Mouse (Mus musculus) neural tube, embryonic 12.5 days (tissue): ENCODE results near the gene Crhr1. TPM values are rescaled to one million over a fixed set of nuclear protein-coding genes. Genes with fewer than 3 reads are reported as not detected.

Source experiments
- ATAC-seq: fragments of 200-750 bp; cut with Nextera tagmentation; 2 replicates; pipeline ENCODE4 v1.8.0; 2017; ENCODE audit warnings: low read depth, mild to moderate bottlenecking, moderate TSS enrichment, moderate library complexity; ENCODE audit not compliant: low FRiP score
- H3K27ac ChIP-seq: fragments of 300-500 bp; sonication (generic); 2 replicates; pipeline ENCODE4 v1.5.1; 2016
- H3K27me3 ChIP-seq: fragments of 300-500 bp; sonication (generic); replicated peaks from 2 replicates; pipeline ENCODE4 v1.6.1; 2016; ENCODE audit warnings: mild to moderate bottlenecking
- H3K36me3 ChIP-seq: fragments of 300-500 bp; sonication (generic); 2 replicates; pipeline ENCODE4 v1.6.1; 2016; ENCODE audit warnings: mild to moderate bottlenecking
- H3K4me1 ChIP-seq: fragments of 300-500 bp; sonication (generic); 2 replicates; pipeline ENCODE4 v1.6.1; 2016
- H3K4me2 ChIP-seq: fragments of 300-500 bp; sonication (generic); replicated peaks from 2 replicates; pipeline ENCODE4 v1.6.1; 2016; ENCODE audit warnings: mild to moderate bottlenecking
- H3K4me3 ChIP-seq: fragments of 300-500 bp; sonication (generic); 2 replicates; pipeline ENCODE4 v1.5.1; 2016
- H3K9ac ChIP-seq: fragments of 300-500 bp; sonication (generic); 2 replicates; pipeline ENCODE4 v1.6.1; 2016; ENCODE audit warnings: mild to moderate bottlenecking
- H3K9me3 ChIP-seq: fragments of 300-500 bp; sonication (generic); 2 replicates; pipeline ENCODE4 v1.6.1; 2016; ENCODE audit warnings: mild to moderate bottlenecking
- WGBS: fragments of 180-500 bp; shearing (Covaris S2); methylation state at CpG from one replicate; pipeline ENCODE4 v1.1.7; 2016; 5-methylcytosine and 5-hydroxymethylcytosine counted together
- polyA plus RNA-seq: library from polyadenylated mRNA; unstranded; fragments of >200 nt; fragmentation: Nextera tagmentation; extraction: Ambion mirVana; gene quantifications from 2 replicates; pipeline ENCODE4 v1.2.1, GENCODE M21; 2016

Gene Crhr1
- polyA plus RNA-seq, 1 experiment from 2014 or later: 2.3 TPM

DNA sequence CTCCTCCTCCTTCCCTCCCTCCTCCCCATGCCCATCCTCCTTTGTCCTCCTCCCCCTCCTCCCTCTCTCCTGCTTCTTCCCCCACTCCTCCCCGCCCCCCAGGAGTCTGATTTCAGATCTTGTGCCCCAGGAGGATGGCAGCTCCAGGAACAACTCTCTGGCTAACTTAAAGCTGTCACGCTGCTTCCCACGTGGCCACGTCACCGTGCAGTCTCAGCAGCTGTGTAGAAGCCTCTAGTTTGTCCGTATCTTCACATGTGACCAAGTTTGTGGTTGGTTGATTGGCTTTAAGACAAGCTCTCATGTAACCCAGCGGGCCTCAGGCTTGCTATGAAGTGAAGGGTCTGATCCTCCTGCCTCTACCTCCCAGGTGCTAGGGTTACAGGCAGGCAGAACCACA lies 46.2 kb downstream of the Crhr1 start:
- no peaks in the 10 kb centered on the region for H3K9me3 ChIP-seq
- no peaks in the 10 kb centered on the region for H3K36me3 ChIP-seq
- H3K4me1 ChIP-seq: no peaks in the 10 kb centered on the region
- ATAC-seq: no peak
- 45% methylated on average over 7 of the region's 7 CpGs for WGBS
- H3K4me2 ChIP-seq: no peak overlapping the region
- H3K27me3 ChIP-seq: no peaks in the 10 kb centered on the region
- H3K4me3 ChIP-seq: no peak overlapping the region
- no peak overlapping the region for H3K27ac ChIP-seq
- no peak overlapping the region for H3K9ac ChIP-seq

GRCm38 (mm10) chr11:104179804-104180203 lies 47.1 kb downstream of the Crhr1 start:
- no peak for ATAC-seq
- Histone ChIP-seq H3K4me3 (no peak overlapping the region), H3K4me2 (no peak overlapping the region), H3K9ac (no peak overlapping the region), H3K9me3 (no peaks in the 10 kb centered on the region), H3K36me3 (no peaks in the 10 kb centered on the region), H3K27ac (no peak overlapping the region), H3K4me1 (no peaks in the 10 kb centered on the region), H3K27me3 (no peaks in the 10 kb centered on the region)
- 76% methylated on average over 5 of the region's 5 CpGs for WGBS

GRCm38 (mm10) chr11:104182141-104182540 lies 49.5 kb downstream of the Crhr1 start:
- no peak for ATAC-seq
- no peaks in the 10 kb centered on the region for H3K27me3 ChIP-seq
- H3K27ac ChIP-seq: no peak overlapping the region
- no peaks in the 10 kb centered on the region for H3K4me1 ChIP-seq
- no peaks in the 10 kb centered on the region for H3K36me3 ChIP-seq
- H3K4me2 ChIP-seq: no peak overlapping the region
- no peak overlapping the region for H3K4me3 ChIP-seq
- no peaks in the 10 kb centered on the region for H3K9me3 ChIP-seq
- H3K9ac ChIP-seq: no peak overlapping the region
- 93% methylated on average over 3 of the region's 3 CpGs for WGBS

DNA sequence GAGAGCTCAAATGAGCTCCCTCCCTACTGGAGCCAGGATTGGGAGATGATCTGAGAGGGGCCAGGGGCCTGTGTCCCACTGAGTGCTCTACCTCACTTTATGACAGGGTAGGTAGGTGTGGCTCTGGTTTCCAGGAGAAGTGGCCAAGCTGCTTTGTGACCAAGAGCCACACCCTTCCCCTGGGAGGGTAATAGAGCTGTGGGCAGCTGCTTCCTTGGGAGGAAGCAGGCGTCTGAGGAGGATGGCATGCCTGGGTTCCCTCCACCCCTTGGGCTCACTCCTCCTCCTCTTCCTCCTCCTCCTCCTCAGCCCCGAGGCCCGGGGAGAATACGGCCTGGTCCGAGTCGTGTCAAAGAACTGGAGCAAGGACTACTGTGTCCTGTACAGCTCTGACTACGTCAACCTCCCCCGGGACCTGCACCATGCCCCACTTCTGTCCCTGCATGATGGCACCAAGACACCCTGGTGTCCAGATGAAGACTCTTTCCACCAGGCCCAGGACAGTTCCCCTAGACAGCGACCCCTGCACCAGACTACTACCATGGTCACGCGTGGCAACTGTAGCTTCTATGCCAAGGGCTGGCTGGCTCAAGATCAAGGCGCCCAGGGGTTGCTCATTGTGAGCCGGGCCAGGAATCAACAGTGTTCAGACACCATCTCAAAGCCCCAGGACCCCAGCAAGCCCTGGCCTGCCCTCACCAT lies 53.6 kb downstream of the Crhr1 start, which contains the start of gene Sppl2c:
Gene Sppl2c (plus strand): TSS at position 193 of the 702 bp plus-strand sequence.
- no peak for ATAC-seq
- 75% methylated on average over 13 of the region's 13 CpGs for WGBS
- no peaks in the 10 kb centered on the region for H3K4me1 ChIP-seq

DNA sequence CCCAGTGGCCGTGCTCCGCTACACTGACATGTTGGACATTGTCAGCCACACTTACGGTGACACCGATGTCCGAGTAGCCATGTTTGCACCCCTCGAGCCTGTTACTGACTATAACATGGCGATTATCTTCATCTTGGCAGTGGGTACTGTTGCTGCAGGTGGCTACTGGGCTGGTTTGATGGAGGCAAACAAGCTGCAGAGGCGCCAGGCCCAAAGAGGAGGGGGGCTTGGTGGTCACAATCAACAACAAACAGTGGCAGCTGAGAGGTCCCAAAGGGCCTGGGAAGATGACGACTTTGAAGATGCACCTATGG lies 54.1 kb downstream of the Crhr1 start:
- Histone ChIP-seq H3K9me3 (no peaks in the 10 kb centered on the region), H3K36me3 (no peaks in the 10 kb centered on the region), H3K4me1 (no peaks in the 10 kb centered on the region), H3K4me2 (no peak overlapping the region), H3K27ac (no peak overlapping the region), H3K9ac (no peak overlapping the region), H3K27me3 (no peaks in the 10 kb centered on the region), H3K4me3 (no peak overlapping the region)
- 91% methylated on average over 9 of the region's 9 CpGs for WGBS
- no peak for ATAC-seq

More for the DNA sequence above, 53.6 kb downstream of the Crhr1 start, which contains the start of gene Sppl2c:
- Histone ChIP-seq H3K9me3 (no peaks in the 10 kb centered on the region), H3K27me3 (no peaks in the 10 kb centered on the region), H3K36me3 (no peaks in the 10 kb centered on the region), H3K4me3 (no peak within 1 kb of the TSS), H3K27ac (no peak within 1 kb of the TSS), H3K9ac (no peak within 1 kb of the TSS), H3K4me2 (no peak within 1 kb of the TSS)

DNA sequence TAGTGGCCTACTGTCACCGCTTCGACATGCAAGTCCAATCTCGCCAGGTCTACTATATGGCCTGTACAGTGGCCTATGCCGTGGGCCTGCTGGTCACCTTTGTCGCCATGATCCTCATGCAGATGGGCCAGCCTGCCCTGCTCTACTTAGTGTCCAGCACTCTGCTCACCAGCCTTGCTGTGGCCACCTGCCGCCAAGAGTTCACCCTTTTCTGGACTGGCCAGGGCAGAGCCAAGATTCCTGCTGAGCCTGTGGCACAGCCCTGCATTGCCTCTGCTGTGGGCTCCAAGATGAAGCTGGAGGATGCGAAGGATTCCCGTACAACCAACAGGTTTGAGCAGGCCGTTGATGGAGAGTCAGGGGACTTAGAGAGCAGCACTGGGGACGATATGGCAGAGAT lies 55.1 kb downstream of the Crhr1 start:
- H3K4me3 ChIP-seq: no peak overlapping the region
- H3K9me3 ChIP-seq: no peaks in the 10 kb centered on the region
- H3K4me1 ChIP-seq: no peaks in the 10 kb centered on the region
- H3K27me3 ChIP-seq: no peaks in the 10 kb centered on the region
- H3K27ac ChIP-seq: no peak overlapping the region
- H3K36me3 ChIP-seq: no peaks in the 10 kb centered on the region
- no peak overlapping the region for H3K9ac ChIP-seq
- 92% methylated on average over 10 of the region's 10 CpGs for WGBS
- no peak for ATAC-seq
- no peak overlapping the region for H3K4me2 ChIP-seq

DNA sequence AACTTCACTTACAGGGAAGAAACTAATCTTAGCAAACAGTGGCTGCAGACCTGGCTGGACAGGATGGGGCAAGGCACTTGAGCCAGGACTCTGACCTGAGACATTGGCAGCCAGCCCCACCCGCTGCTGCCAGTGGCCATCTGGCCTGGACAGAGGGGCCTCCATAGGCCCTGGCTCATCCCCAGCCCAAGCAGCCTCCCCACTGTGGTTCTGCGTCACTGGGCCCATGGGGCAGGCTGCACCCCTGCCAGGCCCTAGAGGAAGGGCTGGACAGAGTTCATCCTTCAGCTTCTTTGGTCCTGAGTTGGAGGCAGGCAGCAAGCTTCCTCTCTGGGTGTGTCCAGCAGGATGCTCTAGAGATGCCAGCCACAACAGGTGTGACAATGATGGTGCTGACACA lies 57.4 kb downstream of the Crhr1 start:
- Histone ChIP-seq H3K4me1 (no peaks in the 10 kb centered on the region), H3K9me3 (no peaks in the 10 kb centered on the region), H3K36me3 (no peaks in the 10 kb centered on the region), H3K9ac (no peak overlapping the region), H3K4me2 (no peak overlapping the region), H3K4me3 (no peak overlapping the region), H3K27me3 (no peaks in the 10 kb centered on the region), H3K27ac (no peak overlapping the region)
- no peak for ATAC-seq
- WGBS: 77% methylated on average over 2 of the region's 2 CpGs

- Histone ChIP-seq H3K4me1 (0 out of 2 replicates have a peak, but pooled peaks cover 3% of the 10 kb centered on the region), H3K27me3 (peaks cover 7% of the 10 kb centered on the region; the same call in 1 of the 2 replicates), H3K4me3 (no peak overlapping the region), H3K27ac (no peak overlapping the region), H3K4me2 (0 out of 2 replicates have a peak overlapping the region, but pooled peaks have one; percentile 20), H3K9ac (no peak overlapping the region), H3K36me3 (no peaks in the 10 kb centered on the region), H3K9me3 (no peaks in the 10 kb centered on the region)
- ATAC-seq: no peak
- WGBS: 76% methylated on average over 11 of the region's 11 CpGs
Measured at GRCm38 (mm10) chr11:104195382-104195781, 62.7 kb downstream of the Crhr1 start.

DNA sequence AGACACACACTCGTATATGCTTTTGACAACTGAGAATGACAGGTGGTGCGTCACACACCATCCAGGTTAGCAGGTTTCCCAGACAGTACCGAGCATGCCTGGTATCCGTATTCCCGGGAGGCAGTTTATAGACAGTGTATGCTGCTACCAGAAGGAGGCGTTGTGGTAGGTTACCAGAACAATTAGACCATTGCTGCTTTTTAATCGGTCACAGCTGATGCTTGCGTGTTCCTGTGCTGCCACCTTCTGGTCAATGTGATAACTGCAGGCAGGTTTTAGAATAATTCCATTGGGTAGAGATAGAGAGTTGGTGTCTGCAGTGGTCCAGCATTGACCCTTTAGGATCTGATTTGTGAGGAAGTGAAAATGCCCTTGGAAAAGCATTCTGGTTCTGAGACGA lies 63.1 kb downstream of the Crhr1 start:
- Histone ChIP-seq H3K27ac (no peak overlapping the region), H3K9ac (no peak overlapping the region), H3K4me1 (0 out of 2 replicates have a peak, but pooled peaks cover 3% of the 10 kb centered on the region), H3K36me3 (no peaks in the 10 kb centered on the region), H3K27me3 (peaks cover 7% of the 10 kb centered on the region; the same call in 1 of the 2 replicates), H3K4me3 (no peak overlapping the region), H3K9me3 (no peaks in the 10 kb centered on the region), H3K4me2 (0 out of 2 replicates have a peak overlapping the region, but pooled peaks have one; percentile 20)
- 7% methylated on average over 9 of the region's 9 CpGs for WGBS
- peak; percentile 85 for ATAC-seq

- 0 out of 2 replicates have a peak, but pooled peaks cover 3% of the 10 kb centered on the region for H3K4me1 ChIP-seq
- no peaks in the 10 kb centered on the region for H3K9me3 ChIP-seq
- WGBS: 8% methylated on average over 10 of the region's 10 CpGs
- peaks cover 7% of the 10 kb centered on the region; the same call in 1 of the 2 replicates for H3K27me3 ChIP-seq
- no peak overlapping the region for H3K9ac ChIP-seq
- no peak for ATAC-seq
- no peak overlapping the region for H3K27ac ChIP-seq
- no peak overlapping the region for H3K4me3 ChIP-seq
- no peaks in the 10 kb centered on the region for H3K36me3 ChIP-seq
- H3K4me2 ChIP-seq: no peak overlapping the region
Measured at GRCm38 (mm10) chr11:104197861-104198260, 65.2 kb downstream of the Crhr1 start.

- H3K9ac ChIP-seq: no peak overlapping the region
- ATAC-seq: no peak
- H3K36me3 ChIP-seq: no peaks in the 10 kb centered on the region
- no peak overlapping the region for H3K27ac ChIP-seq
- H3K4me2 ChIP-seq: no peak overlapping the region
- 85% methylated on average over 3 of the region's 3 CpGs for WGBS
- H3K4me1 ChIP-seq: no peaks in the 10 kb centered on the region
- H3K4me3 ChIP-seq: no peak overlapping the region
- H3K9me3 ChIP-seq: no peaks in the 10 kb centered on the region
- H3K27me3 ChIP-seq: no peaks in the 10 kb centered on the region
Measured at GRCm38 (mm10) chr11:104203271-104203670, 70.6 kb downstream of the Crhr1 start.

- 79% methylated on average over 4 of the region's 4 CpGs for WGBS
- Histone ChIP-seq H3K4me1 (no peaks in the 10 kb centered on the region), H3K4me3 (no peak overlapping the region), H3K4me2 (no peak overlapping the region), H3K27ac (no peak overlapping the region), H3K9ac (no peak overlapping the region), H3K36me3 (no peaks in the 10 kb centered on the region), H3K27me3 (no peaks in the 10 kb centered on the region), H3K9me3 (no peaks in the 10 kb centered on the region)
- no peak for ATAC-seq
Measured at GRCm38 (mm10) chr11:104206573-104206972, 73.9 kb downstream of the Crhr1 start.

DNA sequence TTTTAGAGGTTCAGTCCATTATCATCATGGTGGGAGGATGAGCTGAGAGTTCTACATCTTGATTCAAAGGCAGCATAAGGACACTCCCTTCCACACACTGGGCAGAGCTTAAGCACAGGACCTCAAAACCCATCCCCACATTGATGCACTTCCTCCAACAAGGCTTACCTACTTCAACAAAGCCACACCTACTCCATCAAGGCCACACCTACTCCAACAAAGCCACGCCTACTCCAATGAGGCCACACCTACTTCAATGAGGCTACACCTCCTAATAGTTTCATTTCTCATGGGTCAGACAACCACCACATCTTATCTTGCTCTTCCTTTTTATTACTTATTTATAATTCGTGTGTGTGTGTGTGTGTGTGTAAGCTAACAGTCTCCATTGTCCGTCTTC lies 76.4 kb downstream of the Crhr1 start:
- no peaks in the 10 kb centered on the region for H3K4me1 ChIP-seq
- WGBS: 73% methylated on average over 3 of the region's 3 CpGs
- H3K36me3 ChIP-seq: no peaks in the 10 kb centered on the region

More for the DNA sequence above, 76.4 kb downstream of the Crhr1 start:
- H3K27me3 ChIP-seq: no peaks in the 10 kb centered on the region
- H3K4me3 ChIP-seq: no peak overlapping the region
- no peak overlapping the region for H3K9ac ChIP-seq
- no peak overlapping the region for H3K27ac ChIP-seq
- H3K9me3 ChIP-seq: no peaks in the 10 kb centered on the region
- ATAC-seq: no peak
- no peak overlapping the region for H3K4me2 ChIP-seq
